Mouse (Mus musculus) subcutaneous adipose tissue, adult 2 months (tissue): ENCODE data around the gene Osbpl2. TPM values are rescaled to one million over a fixed set of nuclear protein-coding genes. Genes with fewer than 3 reads are reported as not detected.

Experiments used
- polyA plus RNA-seq: library from polyadenylated mRNA; depleted of rRNA; stranded (reverse); fragments of >200 nt; gene quantifications from 2 replicates; pipeline ENCODE4 v1.2.3, GENCODE M21; 2012; ENCODE audit warnings: low replicate concordance; rRNA removed

Gene Osbpl2
- 28.5 and 35.1 TPM in 2 replicates for polyA plus RNA-seq

DNA sequence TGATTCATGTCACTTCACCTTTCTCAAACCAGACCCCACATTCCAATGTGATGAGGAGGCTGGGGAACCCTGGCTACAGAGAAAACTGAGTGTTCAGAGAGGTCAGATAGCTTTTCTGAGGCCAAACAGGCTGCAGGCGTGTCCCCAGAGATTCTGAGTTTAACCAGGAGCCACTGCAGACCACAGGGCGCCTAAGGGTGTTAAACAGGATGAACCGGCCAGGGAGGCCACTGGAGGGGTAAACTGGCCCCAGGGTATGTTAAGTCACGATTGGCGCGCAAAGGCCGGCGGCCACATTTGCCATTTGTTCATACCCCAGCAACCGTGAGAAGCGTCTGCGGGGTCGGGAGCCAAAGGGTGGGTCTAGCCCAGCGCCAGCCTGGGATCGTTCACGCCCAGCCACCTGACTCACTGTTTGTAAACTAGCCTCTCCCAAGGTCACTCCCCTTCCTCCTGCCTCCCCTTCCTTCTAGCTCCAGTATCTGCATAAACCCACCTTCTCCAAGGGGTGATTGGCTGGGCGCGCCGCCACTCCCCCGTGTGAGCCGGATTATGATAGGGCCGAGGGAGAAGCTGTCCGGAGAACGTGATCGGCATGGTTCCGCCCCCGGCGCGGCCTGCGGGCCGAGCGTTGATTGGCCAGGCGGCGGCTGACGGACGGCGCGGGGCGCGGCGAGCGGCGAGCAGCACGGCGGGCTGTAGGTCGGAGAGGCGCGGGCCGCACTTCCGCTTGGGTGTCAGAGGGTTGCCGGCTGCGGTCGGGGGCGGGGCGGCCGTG is at the start of gene Osbpl2:
Gene Osbpl2, plus strand, starts transcription at position 646 of the 778 bp plus-strand sequence.

DNA sequence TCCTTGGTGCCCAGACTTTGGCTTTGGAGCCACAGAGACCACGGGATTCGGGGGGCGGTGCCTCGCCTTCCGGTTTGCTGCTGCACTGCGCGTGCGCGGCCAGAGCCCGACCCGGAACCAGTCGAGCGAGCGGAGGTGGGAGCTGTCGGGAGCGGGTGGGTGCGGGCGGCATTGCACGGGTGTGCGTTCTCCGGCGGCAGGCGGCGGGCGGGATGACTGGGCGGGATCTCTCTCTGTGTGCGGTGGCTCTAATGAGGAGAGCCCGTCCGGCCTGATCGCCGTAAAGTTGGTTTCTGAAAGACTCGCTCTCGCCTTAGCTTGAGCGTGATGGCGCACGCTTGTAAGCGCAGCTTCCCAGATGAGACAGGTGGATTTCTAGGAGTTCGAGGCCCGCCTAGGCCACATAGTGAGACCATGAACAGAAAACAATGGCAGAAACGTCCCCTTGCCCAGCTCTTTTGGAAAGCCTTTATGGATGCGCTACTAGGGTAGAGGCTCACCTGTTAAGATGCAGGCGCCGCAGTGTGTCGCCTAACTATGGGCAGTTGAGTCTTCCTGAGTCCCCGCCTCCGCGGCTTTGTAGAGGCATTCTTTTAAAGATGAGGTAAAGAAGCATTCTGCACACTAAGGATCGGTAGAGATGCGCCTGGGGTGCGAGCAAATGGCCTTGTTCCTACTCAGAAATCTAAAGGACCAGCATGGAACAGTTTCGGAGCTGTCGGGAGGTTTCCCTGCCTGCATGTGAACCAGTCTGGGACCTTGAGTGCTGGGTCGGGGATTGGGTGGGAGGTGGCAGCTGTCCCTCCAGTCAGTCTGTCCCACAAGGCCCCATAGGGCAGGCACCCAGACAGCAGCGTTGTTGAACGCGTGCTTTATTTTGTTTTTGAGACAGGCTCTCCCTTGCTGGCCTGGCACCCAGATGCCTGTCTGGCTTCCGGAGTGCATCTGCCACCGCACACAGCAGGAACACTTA is 48.3 kb upstream of the Osbpl2 start, which contains the start of gene Mtg2:
Gene Mtg2, plus strand, starts transcription at position 108 of the 973 bp plus-strand sequence.

DNA sequence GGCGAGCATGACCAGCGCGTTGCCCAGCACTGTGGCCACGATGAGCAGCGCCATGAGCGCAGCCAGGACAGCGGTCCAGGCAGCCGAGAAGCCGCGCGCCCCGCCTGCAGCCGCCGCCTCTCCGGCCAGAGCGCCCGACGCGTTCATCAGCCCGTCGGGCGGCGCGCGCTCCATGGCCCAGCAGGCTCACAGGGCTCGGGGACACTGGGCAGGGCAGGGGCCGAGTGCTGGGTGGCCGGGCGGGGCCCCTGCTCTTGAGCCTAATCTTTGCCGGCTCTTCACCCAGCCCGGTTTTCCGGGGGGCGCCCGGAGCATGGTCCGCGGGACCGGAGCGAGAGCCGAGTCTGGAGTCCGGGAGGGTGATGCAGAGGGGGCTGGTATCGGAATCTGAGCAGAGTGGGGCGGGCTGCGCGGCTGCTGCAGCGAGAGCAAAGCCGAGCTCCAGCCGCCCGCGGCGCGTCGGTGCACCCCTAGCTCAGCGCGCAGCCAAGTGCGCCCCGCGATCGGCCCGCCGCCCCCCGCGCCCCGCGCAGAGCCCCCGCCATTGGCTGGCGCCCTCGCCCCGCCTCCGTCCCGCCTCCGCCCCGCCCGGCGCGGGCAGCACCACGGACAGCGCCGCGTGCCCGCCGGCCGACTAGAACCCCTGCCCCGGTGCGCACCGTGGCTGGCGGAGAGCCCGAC is 15.0 kb upstream of the Osbpl2 start, which contains the start of gene Hrh3:
Gene Hrh3, minus strand, starts transcription at position 511 of the 681 bp plus-strand sequence.

DNA sequence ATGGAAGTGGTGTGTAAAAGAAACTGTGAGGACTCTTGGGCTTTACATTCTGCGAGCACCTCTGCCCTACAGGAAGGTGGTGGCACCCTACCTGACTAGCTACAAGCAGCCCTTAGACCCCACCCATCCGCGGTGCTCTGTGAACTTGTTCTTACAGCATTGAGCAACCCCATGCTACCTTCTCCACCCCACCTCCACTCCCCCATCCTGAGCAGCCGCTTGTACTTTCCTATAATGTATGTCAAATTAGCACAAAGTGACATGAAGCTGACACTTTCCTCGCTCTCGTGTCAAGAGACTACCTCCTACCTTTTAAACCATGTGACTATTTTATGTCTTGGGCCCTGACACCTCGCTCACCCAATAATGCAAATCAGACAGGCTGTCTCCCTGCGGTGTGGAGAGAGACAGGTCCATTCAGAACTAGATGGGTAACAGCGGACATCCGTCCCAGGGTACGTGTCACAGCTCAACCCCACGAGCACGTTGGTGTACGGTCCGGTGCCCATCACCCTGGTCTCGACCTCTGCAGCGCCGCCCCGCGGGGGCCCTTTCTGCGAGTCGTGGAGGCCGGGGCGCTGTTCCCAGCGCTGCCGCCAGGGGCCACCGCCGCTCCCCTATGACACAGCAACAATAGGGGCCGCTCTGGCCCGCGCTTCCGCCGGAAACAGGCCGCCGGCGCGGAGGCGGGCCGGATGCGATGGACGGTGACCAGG is 51.9 kb downstream of the Osbpl2 start, which contains the start of gene Adrm1:
Gene Adrm1, plus strand, starts transcription at position 680 of the 716 bp plus-strand sequence.

Other genes with a start within 250 kb of the Osbpl2 start
- 5.0 and 9.9 TPM in 2 replicates for gene Taf4, start 142.7 kb upstream of the Osbpl2 start, polyA plus RNA-seq
- 26.9 and 51.0 TPM in 2 replicates for gene Lsm14b, start 94.3 kb upstream of the Osbpl2 start, polyA plus RNA-seq
- gene Psma7, start 76.9 kb upstream of the Osbpl2 start, polyA plus RNA-seq, result 151 and 180 TPM in 2 replicates
- 6.6 and 8.6 TPM in 2 replicates for gene Ss18l1, start 76.8 kb upstream of the Osbpl2 start, polyA plus RNA-seq
- 22.5 and 26.8 TPM in 2 replicates for gene Mtg2, start 48.7 kb upstream of the Osbpl2 start, polyA plus RNA-seq
- not detected in 2 replicates for gene Hrh3, start 14.8 kb upstream of the Osbpl2 start, polyA plus RNA-seq
- gene Adrm1, start 52.2 kb downstream of the Osbpl2 start, polyA plus RNA-seq, result 113 and 131 TPM in 2 replicates
- gene Lama5, start 106.6 kb downstream of the Osbpl2 start, polyA plus RNA-seq, result 65.2 and 108 TPM in 2 replicates
- gene Rps21, start 138.1 kb downstream of the Osbpl2 start, polyA plus RNA-seq, result 1,598 and 4,384 TPM in 2 replicates
- 31.9 and 43.6 TPM in 2 replicates for gene Cables2, start 154.2 kb downstream of the Osbpl2 start, polyA plus RNA-seq
- gene Rbbp8nl, start 170.6 kb downstream of the Osbpl2 start, polyA plus RNA-seq, result 1.9 TPM in 1 of 2 replicates, not detected in the other
- gene Gata5, start 215.4 kb downstream of the Osbpl2 start, polyA plus RNA-seq, result 0.64 and 2.2 TPM in 2 replicates